Mouse (Mus musculus) ES-E14 (cell line): ENCODE results near the gene Gm44596.

ENCODE experiments used
- CHD2 ChIP-seq: IDR thresholded peaks from 2 replicates; pipeline ENCODE4 v1.6.1; 2014; ENCODE audit warnings: mild to moderate bottlenecking, low read depth, low read length, inconsistent platforms
- HCFC1 ChIP-seq: IDR thresholded peaks from 2 replicates; pipeline ENCODE4 v1.6.1; 2012; ENCODE audit warnings: low read length, inconsistent platforms, borderline replicate concordance; ENCODE audit not compliant: insufficient read depth
- MAFK ChIP-seq: IDR thresholded peaks from 2 replicates; pipeline ENCODE4 v1.6.1; 2014; ENCODE audit warnings: mild to moderate bottlenecking, low read depth, low read length, inconsistent platforms; ENCODE audit not compliant: insufficient read depth
- ZC3H11A ChIP-seq: IDR thresholded peaks from 2 replicates; pipeline ENCODE4 v1.6.1; 2012; ENCODE audit warnings: low read depth, mild to moderate bottlenecking, inconsistent platforms, low read length, borderline replicate concordance
- ZNF384 ChIP-seq: IDR thresholded peaks from 2 replicates; pipeline ENCODE4 v1.6.1; 2012; ENCODE audit warnings: low read depth, low read length, inconsistent platforms

GRCm38 (mm10) chr6:128355201-128355681 lies 20.1 kb upstream of the Gm44596 start:
- TF ChIP-seq ZC3H11A, result no peak
- TF ChIP-seq MAFK, result no peak
- no peak for TF ChIP-seq HCFC1
- no peak for TF ChIP-seq CHD2
- no peak for TF ChIP-seq ZNF384
